Mouse (Mus musculus) stomach, postnatal 0 days (tissue): ENCODE data around the gene Gng5.

Source experiments
- CTCF ChIP-seq: IDR thresholded peaks from 2 replicates; pipeline ENCODE4 v1.5.1; 2016; ENCODE audit warnings: antibody characterized with exemption, low read depth, mild to moderate bottlenecking, moderate library complexity
- EP300 ChIP-seq: optimal IDR thresholded peaks from 2 replicates; pipeline ENCODE3; 2016; ENCODE audit warnings: antibody characterized with exemption

GRCm38 (mm10) chr3:146534986-146535385 lies 35.4 kb downstream of the Gng5 start:
- no peak for TF ChIP-seq CTCF
- TF ChIP-seq EP300 = no peak
